Mouse (Mus musculus): ENCODE data around the gene Parva.

- no peak for TF ChIP-seq CTCF (conservative IDR thresholded peaks at IDR 0.05; ENCODE audit: low read length)
- no peak for TF ChIP-seq NANOG (IDR thresholded peaks at IDR 0.05; ENCODE audit: borderline replicate concordance, low read length)
Measured at GRCm38 (mm10) chr7:112567004-112567403, 139.7 kb downstream of the Parva start.
